Mouse (Mus musculus) urinary bladder, postnatal 25 days (tissue): ENCODE results near the gene Cyp17a1.

Experiments used
- DNase-seq: peaks from one replicate; pipeline ENCODE4 v3.0.0; 2022; ENCODE audit warnings: low spot score

Cyp17a1 gene

DNA sequence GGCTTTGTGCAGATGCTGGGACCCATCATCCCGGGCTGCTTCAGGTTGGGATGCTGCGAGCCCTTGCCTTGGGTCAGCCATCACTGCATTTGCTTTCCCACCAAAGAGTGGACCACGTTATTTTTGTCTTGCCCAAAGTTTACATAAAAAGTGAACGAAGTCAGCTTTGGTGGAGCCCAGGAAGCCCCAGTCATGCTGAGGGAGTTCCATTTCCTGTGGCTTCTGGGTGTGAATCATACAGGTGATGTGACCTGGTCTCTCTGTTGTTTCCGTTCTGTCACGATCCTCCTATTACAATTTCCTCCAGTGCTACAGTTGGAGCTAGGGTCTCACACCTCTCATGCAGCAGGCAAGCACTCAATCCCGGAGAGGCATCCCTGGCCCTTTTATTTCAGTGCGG is 55.6 kb downstream of the Cyp17a1 start:
- no peak for DNase-seq
